Mouse (Mus musculus) spleen, embryonic (tissue): ENCODE measurements around the gene Itgal.
"Not testable (repeated sequence)": the region's sequence is repeated elsewhere in the genome, so short reads cannot be mapped to it uniquely, and the experiment has no call there.

Source experiments
- CTCF ChIA-PET: fragments of 350-600 bp; sonication (Branson Sonifier 250); formaldehyde crosslinking; loops from one replicate; lab custom pipeline; 2022; lab: Charles Lee

Gene Itgal

GRCm38 (mm10) chr7:127337636-127338035, 41.6 kb downstream of the Itgal start:
- CTCF ChIA-PET = no interaction called here

- CTCF ChIA-PET = no interaction called here
Measured at GRCm38 (mm10) chr7:127341356-127341755, 45.3 kb downstream of the Itgal start.

DNA sequence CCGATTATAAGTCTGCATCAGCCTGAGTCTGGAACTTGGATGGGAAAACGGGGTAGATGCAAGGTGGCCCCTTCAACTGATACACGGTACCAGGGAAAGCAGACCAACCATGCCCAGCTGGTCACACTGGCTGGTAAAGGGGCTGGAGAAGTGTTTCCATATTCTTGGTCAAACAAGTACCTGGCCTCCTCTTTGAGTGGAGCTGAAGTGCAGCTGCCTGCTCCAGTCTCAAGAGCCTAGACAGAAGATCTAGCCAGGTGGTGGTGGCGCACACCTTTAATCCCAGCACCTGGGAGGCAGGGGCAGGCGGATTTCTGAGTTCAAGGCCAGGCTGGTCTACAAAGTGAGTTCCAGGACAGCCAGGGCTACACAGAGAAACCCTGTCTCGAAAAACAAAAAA, 45.8 kb downstream of the Itgal start:
- CTCF ChIA-PET = not testable (repeated sequence)

DNA sequence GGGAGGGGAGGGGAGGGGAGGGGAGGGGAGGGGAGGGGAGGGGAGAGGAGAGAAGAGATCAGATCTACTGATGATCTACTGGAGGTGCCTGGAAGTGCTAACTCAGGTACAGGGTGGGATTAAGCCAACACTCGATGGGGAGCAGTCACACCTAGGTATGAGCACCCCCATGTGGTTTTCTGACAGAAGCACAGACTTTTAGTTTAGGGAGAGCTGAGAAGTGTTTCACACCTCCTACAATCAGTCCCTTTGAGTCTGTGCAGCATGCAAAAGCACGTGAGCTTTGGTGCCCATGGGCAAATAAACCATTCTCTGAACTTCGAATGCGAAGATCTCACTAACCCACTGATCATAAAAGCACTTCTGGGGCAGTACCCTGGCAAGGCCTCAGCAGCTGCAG, 46.3 kb downstream of the Itgal start:
- CTCF ChIA-PET = no interaction called here

- CTCF ChIA-PET = no interaction called here
Measured at GRCm38 (mm10) chr7:127342888-127343287, 46.8 kb downstream of the Itgal start.

- CTCF ChIA-PET = no interaction called here
Measured at GRCm38 (mm10) chr7:127343351-127344019, 47.4 kb downstream of the Itgal start.

GRCm38 (mm10) chr7:127344371-127344770, 48.3 kb downstream of the Itgal start:
- CTCF ChIA-PET = no interaction called here

- CTCF ChIA-PET = no interaction called here
Measured at GRCm38 (mm10) chr7:127345092-127345491, 49.0 kb downstream of the Itgal start.

GRCm38 (mm10) chr7:127345512-127346325, 49.7 kb downstream of the Itgal start, which contains the start of gene Zfp768:
Gene Zfp768 (minus strand): TSS chr7:127345589.
- CTCF ChIA-PET = no interaction called here

DNA sequence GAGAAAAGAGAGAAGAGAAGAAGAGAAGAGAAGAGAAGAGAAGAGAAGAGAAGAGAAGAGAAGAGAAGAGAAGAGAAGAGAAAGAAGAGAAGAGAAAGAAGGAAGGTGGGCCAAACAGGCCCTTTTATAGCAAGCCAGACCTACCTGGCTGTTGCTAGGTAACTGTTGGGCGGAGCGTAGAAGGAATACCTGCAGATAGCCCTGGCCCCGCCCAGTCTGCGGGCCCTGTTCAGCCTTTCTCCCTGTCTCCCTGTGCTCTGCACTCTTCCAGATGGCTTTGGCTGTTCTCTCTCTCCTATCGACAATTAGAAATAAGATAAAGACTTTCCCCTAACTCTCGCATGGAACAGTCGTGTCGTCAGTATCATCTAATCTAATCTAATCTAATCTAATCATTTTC, 50.6 kb downstream of the Itgal start:
- CTCF ChIA-PET = no interaction called here

- CTCF ChIA-PET = no interaction called here
Measured at GRCm38 (mm10) chr7:127351230-127352004, 55.4 kb downstream of the Itgal start.

DNA sequence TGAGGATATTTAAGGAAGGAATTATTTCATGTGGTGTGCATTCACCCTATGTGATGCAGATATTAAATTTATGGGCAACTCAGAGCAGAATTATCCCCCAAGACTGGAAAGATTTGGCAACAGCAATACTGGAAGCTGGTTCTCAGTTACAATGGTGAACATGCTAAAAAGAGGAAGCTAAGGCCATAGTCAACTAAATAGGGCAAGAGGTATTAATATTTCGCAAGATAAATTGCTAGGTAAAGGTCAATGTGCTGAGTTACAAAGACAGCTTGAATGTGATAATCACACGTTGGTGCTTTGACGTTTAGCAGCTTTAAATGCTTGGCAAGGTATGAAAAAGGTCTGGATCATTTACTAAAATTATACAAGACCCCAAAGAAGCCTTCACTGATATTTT, 59.7 kb downstream of the Itgal start:
- CTCF ChIA-PET = no interaction called here

- CTCF ChIA-PET = no interaction called here
Measured at GRCm38 (mm10) chr7:127357871-127358270, 61.8 kb downstream of the Itgal start.

- CTCF ChIA-PET = no interaction called here
Measured at GRCm38 (mm10) chr7:127358472-127358871, 62.4 kb downstream of the Itgal start.

- CTCF ChIA-PET = interaction anchor here (0.6 kb wide), 1 partner anchor 137 kb away, joined by 8 read pairs; no protein-coding TSS in a partner anchor
Measured at GRCm38 (mm10) chr7:127360265-127360664, 64.2 kb downstream of the Itgal start.

- CTCF ChIA-PET = interaction anchor here (0.7 kb wide), 1 partner anchor 38 kb away, joined by 3 read pairs; no protein-coding TSS in a partner anchor
Measured at GRCm38 (mm10) chr7:127361449-127361848, 65.4 kb downstream of the Itgal start.

- CTCF ChIA-PET = not testable (repeated sequence)
Measured at GRCm38 (mm10) chr7:127362418-127362817, 66.4 kb downstream of the Itgal start.

- CTCF ChIA-PET = interaction anchor here (0.6 kb wide), 1 partner anchor 86 kb away, joined by 3 read pairs; no protein-coding TSS in a partner anchor
Measured at GRCm38 (mm10) chr7:127363475-127363921, 67.4 kb downstream of the Itgal start.

- CTCF ChIA-PET = interaction anchor here (0.6 kb wide), 1 partner anchor 87 kb away, joined by 3 read pairs; no protein-coding TSS in a partner anchor
Measured at GRCm38 (mm10) chr7:127364166-127364565, 68.1 kb downstream of the Itgal start.

DNA sequence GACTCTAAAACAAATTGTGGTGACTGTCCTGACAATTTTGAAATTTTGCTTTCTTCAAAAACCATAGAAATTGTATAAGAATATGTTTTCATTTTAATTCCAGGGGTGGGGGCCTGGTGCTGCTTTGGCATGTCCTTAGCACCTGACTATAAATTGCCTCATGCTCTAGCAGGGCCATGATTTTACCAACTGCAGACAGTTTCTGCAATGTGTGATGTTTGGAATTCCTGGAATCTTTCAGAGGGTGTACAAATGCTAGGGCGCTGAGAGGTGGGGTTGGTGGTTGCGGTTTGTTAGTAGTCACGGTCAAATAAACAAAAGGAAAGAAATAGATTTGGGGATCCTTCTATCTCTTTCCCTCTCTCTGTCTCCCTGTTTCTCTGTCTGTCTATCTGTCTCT, 70.2 kb downstream of the Itgal start:
- CTCF ChIA-PET = no interaction called here

- CTCF ChIA-PET = no interaction called here
Measured at GRCm38 (mm10) chr7:127371213-127371612, 75.2 kb downstream of the Itgal start.

GRCm38 (mm10) chr7:127371870-127372269, 75.8 kb downstream of the Itgal start:
- CTCF ChIA-PET = not testable (repeated sequence)
